Mouse (Mus musculus) lung, postnatal 0 days (tissue): ENCODE data around the gene Lypd6b.

ENCODE experiments used
- CTCF ChIP-seq: IDR thresholded peaks from 2 replicates; pipeline ENCODE4 v1.5.1; 2016; ENCODE audit warnings: antibody characterized with exemption, mild to moderate bottlenecking
- EP300 ChIP-seq: IDR thresholded peaks from 2 replicates; pipeline ENCODE4 v1.6.1; 2016; ENCODE audit warnings: antibody characterized with exemption, mild to moderate bottlenecking, control low read depth

GRCm38 (mm10) chr2:49832277-49832803 lies 44.9 kb downstream of the Lypd6b start:
- TF ChIP-seq EP300 (no peak), CTCF (no peak)
